Mouse (Mus musculus) liver, adult 2 months (tissue): ENCODE measurements around the gene Ddx42.

Source experiments
- CTCF ChIP-seq: fragments of 200-500 bp; IDR thresholded peaks from 2 replicates; pipeline ENCODE4 v1.5.1; 2011; ENCODE audit warnings: low read depth, low read length, control low read depth
- POLR2A ChIP-seq: fragments of 200-500 bp; IDR thresholded peaks from 2 replicates; pipeline ENCODE4 v1.6.1; 2011; ENCODE audit warnings: low read length, control low read depth; ENCODE audit not compliant: insufficient read depth; ENCODE audit errors: extremely low read depth

DNA sequence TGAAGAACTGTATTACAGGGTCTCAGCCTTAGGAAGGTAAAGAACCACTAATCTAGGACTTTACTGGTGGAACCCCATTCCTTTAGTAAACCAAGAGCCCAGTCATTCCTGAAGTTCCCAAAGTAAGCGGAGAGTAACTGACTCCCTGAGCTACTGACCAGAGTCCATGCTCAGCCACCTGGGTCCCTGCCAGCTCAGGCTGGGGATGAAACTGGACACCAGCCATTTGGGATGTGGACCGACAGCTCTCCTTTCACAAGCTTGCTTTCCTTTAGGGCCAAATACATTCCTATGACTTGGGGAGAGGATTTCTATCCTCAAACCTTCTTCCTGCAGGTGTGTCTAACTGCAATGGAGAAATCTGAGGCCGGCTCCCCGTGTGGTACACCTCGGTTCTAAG lies 42.4 kb upstream of the Ddx42 start:
- no peak for TF ChIP-seq CTCF
- no peak for TF ChIP-seq POLR2A
